Mouse (Mus musculus): ENCODE results near the gene Coq7.

DNA sequence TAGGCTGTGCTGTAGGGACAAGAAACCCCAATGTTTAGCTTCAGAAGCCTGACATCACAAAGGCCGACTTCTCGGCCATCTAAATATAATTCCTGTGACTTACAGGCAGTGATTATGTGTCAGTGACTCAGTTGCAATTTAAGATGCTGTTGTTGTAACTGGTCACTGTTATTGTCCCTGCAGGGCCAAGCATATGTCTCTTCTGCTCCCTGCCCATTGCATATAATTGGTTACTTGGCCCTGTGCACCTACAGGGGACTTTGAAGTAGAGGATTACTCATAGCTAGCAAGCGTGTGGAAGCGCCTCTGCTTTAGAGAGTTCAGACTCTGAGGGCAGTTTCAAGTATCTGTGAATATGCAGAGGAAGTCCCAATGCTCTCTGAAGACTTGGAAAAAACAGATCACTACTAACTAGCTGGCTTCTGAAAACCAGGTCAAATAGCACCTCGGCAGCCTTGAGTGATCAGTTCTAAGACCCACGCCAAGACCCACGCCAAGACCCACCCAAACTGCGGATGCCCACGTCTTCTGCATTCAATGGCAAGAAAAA, 52.9 kb downstream of the Coq7 start:
- TF ChIP-seq CTCF (IDR thresholded peaks at IDR 0.05; ENCODE audit: low read depth) (no peak), EP300 (IDR thresholded peaks at IDR 0.05; ENCODE audit: low read depth) (no peak)
